Mouse (Mus musculus): Measurements from ENCODE around the gene Ndufs2. TPM values are rescaled to one million over a fixed set of nuclear protein-coding genes. Genes with fewer than 3 reads are reported as not detected.

Ndufs2 gene
- total RNA-seq, 4 experiments from 2014 or later = 1,619 to 1,708 (median 1,672) TPM

DNA sequence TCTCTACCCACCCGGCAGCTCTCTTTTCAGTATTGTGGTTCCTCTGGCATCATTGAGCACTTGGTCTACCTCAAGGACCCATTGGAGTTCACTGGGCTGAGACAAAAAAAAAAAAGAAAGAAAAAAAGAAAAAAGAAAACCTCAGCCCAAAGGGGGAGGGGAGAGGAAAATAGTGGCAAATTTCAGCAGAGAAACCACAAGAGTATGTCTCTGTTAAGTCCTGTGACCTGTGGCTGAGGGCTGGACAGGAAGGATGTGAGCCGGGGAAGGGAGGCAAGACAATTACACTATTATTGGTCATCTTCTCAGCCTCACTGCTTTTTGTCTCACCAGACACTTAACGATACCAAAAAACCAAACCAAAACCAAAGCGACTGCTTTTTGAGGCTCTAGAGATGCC lies 19.3 kb downstream of the Ndufs2 start:
- no peak for DNase-seq (ENCODE audit: low spot score)

GRCm38 (mm10) chr1:171230215-171230614 lies 21.0 kb downstream of the Ndufs2 start:
- no peak for DNase-seq (ENCODE audit: low spot score)

DNA sequence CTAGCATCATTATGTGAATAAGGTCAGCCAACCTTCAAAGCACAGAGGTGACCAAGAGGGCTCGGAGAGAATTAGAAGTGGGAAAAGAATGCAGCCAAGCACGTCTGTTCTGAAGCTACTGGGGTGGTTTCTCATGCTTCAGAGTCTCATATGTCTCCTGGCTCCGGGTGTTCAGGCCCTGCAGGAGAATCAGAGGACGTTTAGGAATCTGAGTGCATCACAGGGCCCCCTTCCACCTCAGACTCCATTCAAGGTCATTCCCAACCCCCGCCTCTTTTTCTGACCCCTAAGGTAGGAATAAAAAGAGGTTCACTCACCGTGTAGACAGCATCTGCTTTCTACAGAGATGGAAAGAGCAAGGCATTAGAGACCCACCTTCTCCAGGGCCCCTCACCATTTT lies 21.4 kb downstream of the Ndufs2 start:
- DNase-seq (ENCODE audit: low spot score) = no peak

GRCm38 (mm10) chr1:171227879-171228278 lies 23.3 kb downstream of the Ndufs2 start:
- no peak for DNase-seq (ENCODE audit: low spot score)

GRCm38 (mm10) chr1:171226780-171227179 lies 24.4 kb downstream of the Ndufs2 start:
- DNase-seq (ENCODE audit: low spot score) = no peak

DNA sequence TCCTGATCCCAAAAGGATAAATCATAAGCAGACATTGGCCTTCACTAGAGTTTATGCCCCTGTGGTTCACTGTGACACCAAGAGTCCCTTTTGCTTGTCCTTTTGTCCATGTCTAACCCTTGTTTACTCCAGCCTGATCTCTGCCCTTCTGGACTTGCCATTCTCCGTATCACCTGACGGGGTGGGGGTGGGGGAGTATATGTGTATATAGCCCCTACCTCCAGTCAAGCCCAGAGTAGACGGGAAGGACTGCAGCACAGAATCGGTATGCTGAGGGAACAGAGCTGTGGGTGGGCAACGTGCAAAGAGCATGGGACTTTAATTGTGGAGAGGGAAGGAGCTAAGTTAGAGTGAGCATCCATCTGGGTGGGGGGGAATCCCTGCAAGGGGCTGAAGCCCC lies 26.3 kb downstream of the Ndufs2 start, which contains the start of gene Apoa2:
TSS of gene Apoa2 (plus strand) at position 198 of the 400 bp plus-strand sequence.
- no peak for DNase-seq (ENCODE audit: low spot score)

- DNase-seq (ENCODE audit: low spot score) = no peak
Observed at GRCm38 (mm10) chr1:171223796-171224195, 27.4 kb downstream of the Ndufs2 start.

GRCm38 (mm10) chr1:171223168-171223567 lies 28.0 kb downstream of the Ndufs2 start:
- no peak for DNase-seq (ENCODE audit: low spot score)

- peak; percentile 98 for DNase-seq (ENCODE audit: low spot score)
Observed at GRCm38 (mm10) chr1:171222238-171223155, 28.7 kb downstream of the Ndufs2 start, which contains the start of gene Tomm40l. TSS of gene Tomm40l (minus strand) at chr1:171222514.

GRCm38 (mm10) chr1:171221281-171222193 lies 29.7 kb downstream of the Ndufs2 start:
- DNase-seq (ENCODE audit: low spot score) = no peak

- peak; percentile 86 for DNase-seq (ENCODE audit: low spot score)
Observed at GRCm38 (mm10) chr1:171220871-171221270, 30.3 kb downstream of the Ndufs2 start.

- DNase-seq (ENCODE audit: low spot score) = no peak
Observed at GRCm38 (mm10) chr1:171216241-171216955, 34.8 kb downstream of the Ndufs2 start.

GRCm38 (mm10) chr1:171213801-171214496 lies 37.2 kb downstream of the Ndufs2 start, which contains the start of gene Nr1i3:
TSS of gene Nr1i3 (plus strand) at chr1:171213970.
- DNase-seq (ENCODE audit: low spot score) = no peak

GRCm38 (mm10) chr1:171212854-171213253 lies 38.3 kb downstream of the Ndufs2 start:
- no peak for DNase-seq (ENCODE audit: low spot score)

DNA sequence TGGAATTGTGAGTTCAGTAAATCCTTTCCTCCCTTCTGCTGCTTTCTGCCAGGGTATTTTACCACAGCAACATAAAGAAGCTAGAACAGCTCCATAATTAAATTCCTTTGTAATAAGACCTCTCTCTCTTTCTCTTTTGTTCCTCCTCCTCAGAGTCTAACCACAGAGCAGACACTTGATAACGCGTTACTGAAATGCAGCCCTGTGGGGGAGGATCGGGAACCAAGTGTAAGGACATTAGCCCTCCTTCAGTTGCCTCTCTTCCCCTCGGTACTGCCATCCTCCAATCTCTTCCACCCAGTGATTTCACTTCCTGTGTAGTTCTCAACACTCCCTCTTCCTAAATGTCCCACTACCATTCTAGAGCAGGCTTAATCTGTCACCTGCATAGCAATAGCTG lies 41.8 kb downstream of the Ndufs2 start:
- no peak for DNase-seq (ENCODE audit: low spot score)

DNA sequence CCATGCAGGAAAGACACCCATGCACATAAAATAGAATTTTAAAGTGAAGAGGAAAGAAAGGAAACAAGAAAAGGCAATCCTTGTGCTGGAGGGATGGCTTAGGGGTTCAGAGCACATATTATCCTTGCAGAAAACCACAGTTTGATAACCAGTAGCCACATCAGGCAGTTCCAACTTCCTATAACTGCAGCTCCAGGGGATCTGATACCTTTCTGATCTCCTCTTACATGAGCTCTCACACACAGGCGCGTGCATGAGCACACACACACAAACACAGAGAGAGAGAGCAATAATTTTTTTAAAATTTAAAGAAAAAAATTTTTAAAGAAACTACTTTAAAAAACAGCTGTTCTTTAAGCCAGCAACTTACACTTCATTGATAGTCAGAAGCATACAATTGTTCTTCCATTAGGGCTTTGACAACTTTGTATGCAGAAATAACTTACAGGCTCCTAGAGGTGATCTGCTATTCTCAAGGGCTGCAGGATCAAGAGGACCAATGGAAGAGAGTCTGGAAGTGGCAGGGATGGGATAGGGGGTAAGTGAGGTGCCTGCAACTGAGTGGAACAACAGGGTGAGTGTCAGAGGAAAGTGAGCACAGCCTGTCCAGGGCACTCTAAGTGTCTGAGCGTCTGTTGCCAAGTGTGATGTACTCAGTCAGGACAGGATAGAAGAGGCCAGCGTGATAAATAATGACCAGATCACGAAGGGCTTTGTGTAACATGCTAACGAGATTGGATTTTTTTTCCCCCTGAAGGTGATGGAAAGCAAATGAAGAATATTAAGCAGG lies 45.3 kb downstream of the Ndufs2 start:
- no peak for DNase-seq (ENCODE audit: low spot score)

- DNase-seq (ENCODE audit: low spot score) = no peak
Observed at GRCm38 (mm10) chr1:171204249-171204644, 46.9 kb downstream of the Ndufs2 start.

DNA sequence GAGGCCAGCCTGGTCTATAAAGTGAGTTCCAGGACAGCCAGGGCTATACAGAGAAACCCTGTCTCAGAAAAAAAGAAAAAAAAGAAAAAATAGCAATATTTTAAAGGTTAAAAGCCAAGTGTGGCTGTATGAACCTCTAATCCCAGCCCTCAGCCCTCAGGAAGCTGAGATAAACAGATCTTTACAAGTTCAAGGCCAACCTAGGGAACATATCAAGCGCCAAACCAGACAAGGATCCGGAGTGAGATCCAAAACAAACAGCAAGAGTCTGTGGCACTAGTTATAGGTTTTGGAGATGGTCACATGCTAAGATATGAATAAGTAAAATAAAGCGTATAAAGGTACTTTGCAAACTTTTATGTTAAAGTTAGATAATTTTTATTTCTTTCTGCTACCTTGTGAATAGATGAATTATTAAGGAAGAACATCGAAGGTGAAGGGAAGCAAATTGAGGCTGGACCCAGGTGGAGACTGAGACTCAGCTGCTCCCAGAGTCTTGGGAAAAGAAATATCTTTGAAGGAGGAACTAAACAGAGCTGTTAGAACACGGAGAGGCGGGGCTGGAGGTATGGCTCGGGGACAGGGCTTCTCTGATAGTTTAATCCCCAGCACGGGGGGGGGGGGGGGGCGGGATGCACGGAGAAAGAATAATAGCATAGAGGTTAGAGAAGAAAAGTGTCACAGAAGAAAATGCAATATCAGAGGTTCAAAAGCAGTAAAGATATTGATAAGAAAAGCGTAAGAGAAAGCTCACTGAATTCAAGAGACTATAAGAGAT lies 47.5 kb downstream of the Ndufs2 start:
- DNase-seq (ENCODE audit: low spot score) = no peak

- no peak for DNase-seq (ENCODE audit: low spot score)
Observed at GRCm38 (mm10) chr1:171200769-171201168, 50.4 kb downstream of the Ndufs2 start.
